Mouse (Mus musculus) MEL (cell line): ENCODE results near the gene Vmn1r212.

Source experiments
- BHLHE40 ChIP-seq: IDR thresholded peaks from 2 replicates; pipeline ENCODE4 v1.6.1; 2012; ENCODE audit warnings: low read depth, mild to moderate bottlenecking, inconsistent platforms, low read length, improper control_type of control experiment, borderline replicate concordance
- CTCF ChIP-seq, 3 experiments: IDR thresholded peaks in 2 of 3; conservative IDR thresholded peaks in 1 of 3; 2 replicates each; pipeline ENCODE4 v1.5.1; 2011 to 2012; ENCODE audit warnings: low read length in 3 of 3, low read depth in 2 of 3, mild to moderate bottlenecking in 2 of 3, improper control_type of control experiment in 1 of 3, inconsistent platforms in 1 of 3, mixed read lengths in 1 of 3, moderate library complexity in 1 of 3; ENCODE audit not compliant: control insufficient read depth in 1 of 3, insufficient read depth in 1 of 3, poor library complexity in 1 of 3, severe bottlenecking in 1 of 3
- GATA1 ChIP-seq: IDR thresholded peaks from 2 replicates; pipeline ENCODE4 v1.6.1; 2011; ENCODE audit warnings: low read depth, low read length, improper control_type of control experiment
- HCFC1 ChIP-seq: IDR thresholded peaks from 2 replicates; pipeline ENCODE4 v1.6.1; 2012; ENCODE audit warnings: low read depth, mild to moderate bottlenecking, inconsistent platforms, low read length, improper control_type of control experiment, moderate library complexity
- MEF2A ChIP-seq: IDR thresholded peaks from 2 replicates; pipeline ENCODE4 v1.6.1; 2014; ENCODE audit warnings: low read depth, mild to moderate bottlenecking, inconsistent platforms, low read length, improper control_type of control experiment; ENCODE audit not compliant: poor library complexity, insufficient replicate concordance, severe bottlenecking; ENCODE audit errors: extremely low read depth
- NELFE ChIP-seq: IDR thresholded peaks from 2 replicates; pipeline ENCODE4 v1.6.1; 2011; ENCODE audit warnings: low read depth, low read length, improper control_type of control experiment
- POLR2A ChIP-seq, 2 experiments: IDR thresholded peaks; 2 replicates each; pipeline ENCODE4 v1.6.1; 2011 to 2012; ENCODE audit warnings: low read length in 2 of 2, mild to moderate bottlenecking in 2 of 2, control low read depth in 1 of 2, improper control_type of control experiment in 1 of 2, low read depth in 1 of 2, moderate library complexity in 1 of 2; ENCODE audit not compliant: control insufficient read depth in 1 of 2, insufficient read depth in 1 of 2, poor library complexity in 1 of 2
- POLR2AphosphoS5 ChIP-seq: IDR thresholded peaks from 2 replicates; pipeline ENCODE4 v1.6.1; 2012; ENCODE audit warnings: low read depth, borderline replicate concordance, mild to moderate bottlenecking, inconsistent platforms, low read length, moderate library complexity, mixed read lengths
- TBP ChIP-seq: IDR thresholded peaks from 2 replicates; pipeline ENCODE4 v1.8.0; 2011; ENCODE audit warnings: low read depth, low read length, improper control_type of control experiment
- TCF12 ChIP-seq: IDR thresholded peaks from 2 replicates; pipeline ENCODE4 v1.6.1; 2014; ENCODE audit warnings: low read depth, mild to moderate bottlenecking, inconsistent platforms, low read length, improper control_type of control experiment, moderate library complexity

- TF ChIP-seq TBP (no peak), POLR2A (IDR thresholded peaks at IDR 0.05; ENCODE audit: control insufficient read depth in 1 of 2, insufficient read depth in 1 of 2, low read depth in 1 of 2, low read length in 2 of 2, poor library complexity in 1 of 2) (no peak), CTCF (IDR thresholded peaks at IDR 0.05 in 2 of 3, conservative IDR thresholded peaks at IDR 0.05 in 1 of 3; ENCODE audit: control insufficient read depth in 1 of 3, insufficient read depth in 1 of 3, low read depth in 2 of 3, low read length in 3 of 3, poor library complexity in 1 of 3, severe bottlenecking in 1 of 3) (no peak), BHLHE40 (no peak), GATA1 (no peak), NELFE (no peak), TCF12 (no peak), MEF2A (no peak), HCFC1 (no peak), POLR2AphosphoS5 (no peak)
Measured at GRCm38 (mm10) chr13:22857461-22857860, 26.5 kb downstream of the Vmn1r212 start, which contains the start of gene Vmn1r211.
